Mouse (Mus musculus) heart, postnatal 0 days (tissue): ENCODE results near the gene Dnah7a. TPM values are rescaled to one million over a fixed set of nuclear protein-coding genes. Genes with fewer than 3 reads are reported as not detected.
"Not testable (repeated sequence)": the region's sequence is repeated elsewhere in the genome, so short reads cannot be mapped to it uniquely, and the experiment has no call there.

Experiments used
- ATAC-seq: fragments of 200-750 bp; cut with Nextera tagmentation; 2 replicates; pipeline ENCODE4 v1.8.0; 2017; ENCODE audit warnings: low read depth, moderate number of reproducible peaks, moderate library complexity; ENCODE audit not compliant: insufficient read depth
- DNase-seq: peaks from one replicate; pipeline ENCODE4 v3.0.0-alpha.2; 2016; ENCODE audit warnings: low spot score
- H3K27ac ChIP-seq: fragments of 300-500 bp; sonication (generic); 2 replicates; pipeline ENCODE4 v1.5.1; 2014; ENCODE audit warnings: low read depth, mild to moderate bottlenecking
- H3K27me3 ChIP-seq: fragments of 300-500 bp; sonication (generic); 2 replicates; pipeline ENCODE4 v1.6.1; 2014; ENCODE audit warnings: low read length, mixed read lengths; ENCODE audit not compliant: control insufficient read depth, insufficient read depth
- H3K36me3 ChIP-seq: fragments of 300-500 bp; sonication (generic); replicated peaks from 2 replicates; pipeline ENCODE4 v1.6.1; 2014; ENCODE audit warnings: low read length, mixed read lengths; ENCODE audit not compliant: control insufficient read depth, insufficient read depth
- H3K4me1 ChIP-seq: fragments of 300-500 bp; sonication (generic); 2 replicates; pipeline ENCODE4 v1.6.1; 2014; ENCODE audit warnings: antibody characterized with exemption; ENCODE audit not compliant: control insufficient read depth, insufficient read depth
- H3K4me2 ChIP-seq: fragments of 300-500 bp; sonication (generic); 2 replicates; pipeline ENCODE4 v1.6.1; 2014; ENCODE audit warnings: low read depth, mild to moderate bottlenecking, low read length, moderate library complexity
- H3K4me3 ChIP-seq: fragments of 300-500 bp; sonication (generic); 2 replicates; pipeline ENCODE4 v1.5.1; 2014; ENCODE audit warnings: low read depth, low read length
- H3K9ac ChIP-seq: fragments of 300-500 bp; sonication (generic); replicated peaks from 2 replicates; pipeline ENCODE4 v1.6.1; 2014; ENCODE audit warnings: low read depth, low read length, mixed read lengths
- H3K9me3 ChIP-seq: fragments of 300-500 bp; sonication (generic); replicated peaks from 2 replicates; pipeline ENCODE4 v1.6.1; 2016; ENCODE audit warnings: low read length; ENCODE audit not compliant: control insufficient read depth
- CTCF ChIP-seq: IDR thresholded peaks from 2 replicates; pipeline ENCODE4 v1.5.1; 2016; ENCODE audit warnings: antibody characterized with exemption, control low read depth, low read depth
- EP300 ChIP-seq: IDR thresholded peaks from 2 replicates; pipeline ENCODE4 v1.6.1; 2016; ENCODE audit warnings: antibody characterized with exemption, low read depth
- WGBS: fragments of 180-500 bp; shearing (Covaris S2); extraction: QIAGEN DNeasy Blood & Tissue Kit; methylation state at CpG from one replicate; pipeline ENCODE4 v1.1.7; 2014; 5-methylcytosine and 5-hydroxymethylcytosine counted together
- polyA plus RNA-seq: library from polyadenylated mRNA; unstranded; fragments of >200 nt; fragmentation: Nextera tagmentation; extraction: Ambion mirVana; gene quantifications from 2 replicates; pipeline ENCODE4 v1.2.1, GENCODE M21; 2015
- total RNA-seq: library from RNA; depleted of rRNA; stranded (reverse); fragments of >200 nt; gene quantifications from 2 replicates; pipeline ENCODE4 v1.2.3, GENCODE M21; 2014; ENCODE audit warnings: low replicate concordance

The Dnah7a gene
- total and polyA plus RNA-seq, 2 experiments from 2014 or later, result 0.07 TPM; not detected in 1

DNA sequence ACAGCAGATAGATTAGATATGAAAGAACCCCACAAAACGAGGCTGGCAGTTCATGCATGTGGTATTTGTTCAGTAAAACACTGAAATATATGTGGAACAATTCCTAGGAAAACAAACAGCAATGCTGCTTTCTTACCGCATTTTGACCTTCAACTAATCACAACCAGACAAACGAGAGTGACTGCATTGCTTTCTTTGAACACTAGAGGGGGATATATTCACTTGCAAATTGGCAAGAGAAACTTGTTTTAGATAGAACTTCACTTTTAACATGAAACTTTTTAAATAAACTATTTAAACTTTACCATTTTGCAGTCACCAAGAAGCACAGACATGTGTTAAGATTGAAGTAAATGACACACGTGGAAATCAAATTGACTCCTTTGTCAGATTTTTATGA lies 8.9 kb upstream of the Dnah7a start:
- Histone ChIP-seq H3K4me3 (no peak overlapping the region), H3K27me3 (no peaks in the 10 kb centered on the region), H3K9me3 (no peaks in the 10 kb centered on the region), H3K4me1 (no peaks in the 10 kb centered on the region), H3K27ac (no peak overlapping the region), H3K36me3 (no peaks in the 10 kb centered on the region), H3K4me2 (no peak overlapping the region), H3K9ac (no peak overlapping the region)
- WGBS, result 3% methylated on average over 4 of the region's 4 CpGs
- peak; percentile 60 for DNase-seq
- ATAC-seq, result no peak
- no peak for TF ChIP-seq EP300
- TF ChIP-seq CTCF, result peak; percentile 80

GRCm38 (mm10) chr1:53713383-53713782 lies 6.8 kb upstream of the Dnah7a start:
- not testable (repeated sequence) for ATAC-seq, H3K27ac ChIP-seq, H3K36me3 ChIP-seq, H3K27me3 ChIP-seq, H3K9ac ChIP-seq, DNase-seq, H3K4me1 ChIP-seq, H3K4me3 ChIP-seq, H3K9me3 ChIP-seq, H3K4me2 ChIP-seq
- WGBS, result 37% methylated on average over 2 of the region's 3 CpGs

DNA sequence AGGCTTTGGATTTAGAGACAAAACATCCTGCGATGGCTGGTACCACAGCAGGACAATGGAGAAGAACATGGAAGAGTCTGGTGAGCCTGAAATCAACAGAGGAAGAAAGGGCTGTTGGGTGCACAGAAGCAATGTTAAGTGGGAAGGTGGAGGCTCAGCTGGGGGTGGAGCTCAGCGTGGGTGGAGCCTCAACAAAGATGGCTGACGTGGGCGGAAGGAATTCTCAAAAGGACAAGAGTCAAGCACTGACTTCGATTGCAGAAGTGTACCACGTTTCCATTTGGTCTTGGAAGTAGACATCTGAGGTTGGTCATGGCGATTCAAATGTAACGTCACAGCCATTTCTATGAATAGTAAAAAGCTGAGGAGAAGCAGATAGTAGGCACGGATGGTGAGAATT lies 4.5 kb upstream of the Dnah7a start:
- no peaks in the 10 kb centered on the region for H3K9me3 ChIP-seq
- WGBS, result 89% methylated on average over 9 of the region's 9 CpGs
- H3K27ac ChIP-seq, result no peak overlapping the region
- H3K9ac ChIP-seq, result no peak overlapping the region
- DNase-seq (no peak), ATAC-seq (no peak)
- H3K4me1 ChIP-seq, result peaks cover 8% of the 10 kb centered on the region; the same call in 1 of the 2 replicates
- H3K4me3 ChIP-seq, result no peak overlapping the region
- no peaks in the 10 kb centered on the region for H3K27me3 ChIP-seq
- H3K36me3 ChIP-seq, result no peaks in the 10 kb centered on the region
- TF ChIP-seq EP300 (no peak), CTCF (no peak)
- no peak overlapping the region for H3K4me2 ChIP-seq

DNA sequence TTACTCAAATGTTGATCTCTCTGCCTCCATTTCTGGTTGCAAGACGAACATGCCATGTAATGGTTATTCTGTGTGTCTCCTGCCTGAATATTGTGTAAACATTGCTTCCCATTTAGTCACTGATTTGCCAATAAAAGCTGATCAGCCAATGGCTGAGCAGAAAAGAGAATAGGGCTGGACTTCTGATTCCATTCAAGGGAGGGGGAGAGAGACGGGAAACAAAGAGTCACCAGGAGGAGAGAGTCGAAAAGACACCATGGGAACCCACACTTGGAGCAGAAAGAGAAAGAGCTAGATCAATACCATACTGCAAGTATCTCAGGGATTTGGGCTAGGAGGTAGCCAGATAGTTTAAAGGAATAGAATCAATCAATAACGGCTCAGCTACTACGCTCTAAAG lies 3.0 kb upstream of the Dnah7a start:
- ATAC-seq, result not testable (repeated sequence)

GRCm38 (mm10) chr1:53704164-53704563 lies 2.4 kb downstream of the Dnah7a start:
- H3K27ac ChIP-seq, result no peak overlapping the region
- no peaks in the 10 kb centered on the region for H3K9me3 ChIP-seq
- H3K4me1 ChIP-seq, result peaks cover 8% of the 10 kb centered on the region; the same call in 1 of the 2 replicates
- DNase-seq (no peak), ATAC-seq (no peak)
- WGBS, result 83% methylated on average over 5 of the region's 5 CpGs
- no peak overlapping the region for H3K4me2 ChIP-seq
- no peaks in the 10 kb centered on the region for H3K27me3 ChIP-seq
- TF ChIP-seq CTCF, result no peak
- no peak for TF ChIP-seq EP300
- no peak overlapping the region for H3K4me3 ChIP-seq
- H3K36me3 ChIP-seq, result no peaks in the 10 kb centered on the region
- H3K9ac ChIP-seq, result no peak overlapping the region

More for the DNA sequence above, 3.0 kb upstream of the Dnah7a start:
- H3K4me1 ChIP-seq, H3K27me3 ChIP-seq, H3K4me2 ChIP-seq, H3K9me3 ChIP-seq, H3K9ac ChIP-seq, H3K4me3 ChIP-seq, DNase-seq, H3K27ac ChIP-seq, H3K36me3 ChIP-seq: not testable (repeated sequence)
- WGBS, result 72% methylated on average over 5 of the region's 5 CpGs

- not testable (repeated sequence) for H3K27ac ChIP-seq, ATAC-seq, H3K9me3 ChIP-seq, H3K9ac ChIP-seq, H3K36me3 ChIP-seq, H3K4me2 ChIP-seq, H3K4me1 ChIP-seq, H3K4me3 ChIP-seq, DNase-seq, H3K27me3 ChIP-seq
Observed at GRCm38 (mm10) chr1:53664268-53664667, 42.3 kb downstream of the Dnah7a start.
